Mouse (Mus musculus) cerebellum, postnatal 10 days (tissue): ENCODE data around the gene 2310057J18Rik.
"Not testable (repeated sequence)": the region's sequence is repeated elsewhere in the genome, so short reads cannot be mapped to it uniquely, and the experiment has no call there.

Source experiments
- DNase-seq, 2 experiments: peaks; one replicate each; pipeline ENCODE4 v3.0.0; 2021; ENCODE audit warnings: mixed read lengths in 2 of 2

Gene 2310057J18Rik

DNA sequence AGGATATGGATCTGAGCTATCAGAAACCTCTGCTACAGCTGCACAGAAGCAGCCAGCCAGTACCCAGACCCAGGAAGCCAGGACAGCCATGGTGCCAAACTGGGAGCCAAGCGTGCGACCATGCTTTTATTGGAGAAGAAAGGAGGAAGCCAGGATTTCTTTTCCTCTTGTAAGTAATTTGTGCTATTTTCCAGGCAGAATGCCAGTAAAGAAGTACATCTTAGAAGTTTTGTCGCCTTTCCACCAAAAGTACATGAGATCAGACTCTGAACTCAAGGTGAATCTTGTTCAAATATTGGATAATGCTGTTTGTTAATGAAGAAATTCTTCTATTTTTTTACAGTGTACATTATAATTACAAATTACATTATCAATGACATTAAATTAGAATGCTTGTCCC lies at the start of gene 2310057J18Rik:
2310057J18Rik (minus strand) TSS at position 101 of the 400 bp plus-strand sequence.
- no peak for DNase-seq

DNA sequence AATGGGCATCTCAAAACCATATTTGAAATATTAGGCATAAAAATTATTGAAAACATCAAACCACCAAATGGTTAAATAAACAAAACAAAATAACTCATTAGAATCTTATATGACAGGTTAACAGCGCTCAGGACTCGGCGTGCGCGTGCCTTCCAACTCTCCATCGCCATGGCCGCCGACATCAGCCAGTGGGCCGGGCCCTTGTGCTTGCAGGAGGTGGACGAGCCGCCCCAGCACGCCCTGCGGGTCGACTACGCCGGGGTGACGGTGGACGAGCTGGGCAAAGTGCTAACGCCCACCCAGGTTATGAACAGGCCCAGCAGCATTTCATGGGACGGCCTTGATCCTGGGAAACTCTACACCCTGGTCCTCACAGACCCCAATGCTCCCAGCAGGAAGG lies 43.9 kb upstream of the 2310057J18Rik start:
- not testable (repeated sequence) for DNase-seq

DNA sequence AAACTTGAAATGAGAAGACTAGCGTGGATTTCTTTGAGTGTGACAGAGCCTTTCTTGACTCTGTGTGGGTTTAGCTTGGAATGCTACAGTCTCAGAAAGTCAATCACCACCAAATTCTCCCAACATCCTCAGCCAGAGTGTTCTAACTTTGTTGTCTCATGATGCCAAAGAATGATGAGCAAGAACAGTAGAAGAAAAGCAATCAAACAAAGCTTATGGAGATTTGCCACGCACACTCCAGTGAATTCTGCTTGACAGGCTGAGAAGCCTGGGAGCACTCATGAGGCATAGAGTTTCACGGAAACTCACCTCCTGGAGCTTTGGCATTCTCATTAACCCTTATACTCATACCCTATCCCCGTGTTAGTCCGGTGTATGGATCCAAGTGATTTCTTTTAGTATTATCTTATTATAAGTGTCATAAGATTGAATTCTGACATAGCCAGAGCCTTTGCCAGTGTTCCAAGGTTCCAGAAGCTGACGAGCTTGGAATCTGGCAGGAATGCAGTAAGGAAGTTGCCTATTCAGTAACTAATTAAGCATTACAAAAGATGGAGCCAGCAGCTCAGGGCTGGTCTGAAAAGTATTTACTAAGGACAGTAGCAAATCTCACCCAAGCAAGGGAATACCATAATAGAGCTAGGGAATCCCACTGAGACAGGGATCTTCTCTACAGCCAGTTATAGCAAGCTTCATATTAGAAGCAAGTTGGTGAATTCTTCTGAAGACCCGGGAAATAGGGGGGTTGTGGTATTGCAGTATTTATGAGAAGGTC lies 33.6 kb upstream of the 2310057J18Rik start:
- DNase-seq, result peak in 1 of 2 experiments; percentile 1

DNA sequence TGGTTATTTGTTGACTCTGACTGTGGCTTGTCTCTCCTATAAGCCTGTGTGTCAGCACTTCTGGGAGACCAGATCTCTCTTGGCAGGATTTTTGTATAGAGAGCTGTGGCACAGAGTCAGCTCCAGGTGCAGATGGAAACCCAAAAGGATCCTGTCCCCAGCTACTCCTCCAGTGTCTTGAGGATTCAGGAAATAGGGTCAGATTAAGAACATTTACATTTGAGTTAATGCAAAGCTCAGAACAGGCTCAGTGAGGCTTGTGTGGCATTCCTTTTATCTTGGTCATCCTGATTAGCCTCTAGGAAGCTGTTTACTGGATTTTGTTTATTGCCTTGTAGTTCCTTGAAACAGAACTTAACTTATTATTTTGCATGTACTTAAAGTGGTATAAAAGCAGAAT lies 11.7 kb upstream of the 2310057J18Rik start:
- no peak for DNase-seq

DNA sequence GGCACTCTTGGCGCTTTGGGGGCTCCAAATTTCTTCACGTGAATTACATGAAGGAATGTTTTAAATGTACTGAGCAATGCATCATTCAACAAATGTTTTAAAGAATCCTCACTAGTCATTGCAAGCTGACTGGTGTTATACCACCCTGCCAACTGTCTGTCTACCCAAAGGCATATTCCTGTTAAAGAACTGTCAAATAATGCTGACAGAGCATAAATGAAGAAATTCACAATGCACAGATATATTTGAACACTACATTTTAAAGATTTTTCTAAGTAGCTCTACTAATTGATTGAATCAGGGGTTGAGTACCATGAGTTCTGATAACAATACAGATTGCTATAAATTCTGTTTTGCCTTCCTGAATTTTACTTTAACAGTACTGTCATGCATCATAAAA lies 2.9 kb upstream of the 2310057J18Rik start:
- DNase-seq, result no peak

DNA sequence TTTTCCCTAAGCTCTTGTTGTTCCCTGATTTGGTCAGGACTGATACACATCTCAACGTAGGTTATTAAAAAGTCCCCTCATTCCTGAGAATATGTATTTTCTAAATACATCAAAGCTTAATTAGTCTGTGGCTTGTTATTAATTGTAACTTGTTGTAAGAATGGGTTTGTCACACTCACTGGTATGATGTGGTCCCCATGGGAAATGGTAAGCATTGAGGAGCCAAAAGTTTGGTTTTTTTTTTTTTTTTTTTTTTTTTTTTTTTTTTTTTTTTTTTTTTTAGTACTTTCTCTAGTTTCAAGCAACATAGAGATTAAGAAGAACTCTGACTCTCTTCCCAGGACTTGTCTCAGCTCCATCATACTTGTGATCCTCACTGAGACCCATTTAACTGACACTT lies 17.9 kb downstream of the 2310057J18Rik start:
- DNase-seq, result no peak

DNA sequence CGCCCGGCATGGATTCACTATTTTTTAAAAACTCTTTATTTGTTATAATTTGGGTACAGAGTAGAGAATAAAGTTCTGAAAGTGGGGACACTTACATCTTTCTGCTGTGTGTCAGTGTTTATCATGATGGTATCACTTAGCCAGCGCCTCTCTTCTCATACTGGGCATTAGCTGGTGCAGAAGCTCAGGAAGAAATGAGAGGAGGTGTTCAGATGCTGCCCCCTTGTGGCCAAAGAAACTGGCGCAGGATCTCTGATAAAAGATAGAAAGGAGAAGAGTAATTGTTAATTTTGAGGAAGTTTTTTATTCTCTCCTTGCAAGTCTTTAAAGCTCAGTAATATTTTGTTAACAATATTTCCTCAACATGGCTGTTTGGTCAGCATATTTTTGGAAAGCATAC lies 31.0 kb downstream of the 2310057J18Rik start:
- DNase-seq, result peak; percentile 84 to 87

DNA sequence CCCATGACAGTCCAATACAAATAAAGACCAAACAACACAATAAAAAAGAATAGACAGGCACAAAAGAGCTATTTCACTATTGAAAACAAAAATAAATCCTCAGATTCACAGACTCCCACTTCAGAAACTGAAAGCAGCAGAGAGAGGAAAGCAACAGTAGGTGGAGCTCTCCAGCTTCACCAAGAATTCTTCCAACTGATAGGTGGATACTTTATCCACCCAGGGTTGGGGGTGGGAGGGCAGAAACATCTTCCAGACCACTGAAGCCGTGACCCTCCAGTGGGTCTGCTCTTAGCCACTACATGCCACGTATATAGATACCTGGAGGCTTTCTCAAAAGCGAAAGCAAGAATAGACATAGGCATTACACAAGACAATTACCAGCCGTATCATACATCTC lies 31.6 kb downstream of the 2310057J18Rik start:
- no peak for DNase-seq
